Mouse (Mus musculus) gastrocnemius, postnatal 4 days (tissue): ENCODE measurements around the gene Mid2. TPM values are rescaled to one million over a fixed set of nuclear protein-coding genes. Genes with fewer than 3 reads are reported as not detected.

Experiments used
- total RNA-seq, 2 experiments: library from RNA; stranded (reverse); gene quantifications; 2 replicates each; pipeline ENCODE4 v1.2.3; 2021

Gene Mid2
- total RNA-seq, 2 experiments from 2014 or later = 18.4 to 21.8 TPM

Other genes starting within 250 kb of the Mid2 start
- 10 to 100 TPM; 16.5 to 18.9 TPM for gene Prps1, start 208.0 kb upstream of the Mid2 start, total RNA-seq
- 100 to 1,000 TPM in 1 of 2 experiments, 10 to 100 TPM in 1; 97.2 to 105 TPM for gene Tsc22d3, start 63.9 kb upstream of the Mid2 start, total RNA-seq
- gene Tex13b, start 148.8 kb downstream of the Mid2 start, total RNA-seq = not detected
- gene Vsig1, start 243.0 kb downstream of the Mid2 start, total RNA-seq = not detected